Mouse (Mus musculus): ENCODE data around the gene Gtf2a1. TPM values are rescaled to one million over a fixed set of nuclear protein-coding genes. Genes with fewer than 3 reads are reported as not detected.
A peak's percentile ranks its signal among the peaks of the same experiment; 100 is the strongest.
"Not testable (repeated sequence)": the region's sequence is repeated elsewhere in the genome, so short reads cannot be mapped to it uniquely, and the experiment has no call there.

The Gtf2a1 gene
- polyA plus RNA-seq, 1 experiment from 2014 or later = 28.1 TPM

DNA sequence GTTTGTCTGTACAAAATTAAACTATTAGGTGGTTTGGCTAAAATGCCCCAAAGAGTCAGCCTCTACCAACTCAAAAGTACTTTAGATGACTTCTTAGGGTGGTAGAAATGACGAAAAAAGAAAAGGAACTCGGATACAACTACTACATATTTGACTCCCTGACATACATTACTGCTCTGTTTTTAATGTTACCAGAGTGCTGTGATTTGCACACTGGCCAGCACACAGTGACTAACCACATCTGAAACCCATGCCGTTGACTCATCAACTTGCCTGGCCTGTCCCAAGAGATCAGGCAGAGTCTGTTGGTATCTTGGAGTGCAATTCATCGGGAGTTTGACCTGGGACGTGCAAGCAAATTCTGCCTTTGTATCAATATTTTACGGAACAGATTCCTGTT is 429 bp upstream of the Gtf2a1 start:
- no peak for ATAC-seq (ENCODE audit: extremely low read depth, insufficient number of reproducible peaks, low FRiP score, low TSS enrichment)
- H3K4me1 ChIP-seq = peaks cover 21% of the 10 kb centered on the region
- WGBS = 26% methylated on average over 6 of the region's 6 CpGs

DNA sequence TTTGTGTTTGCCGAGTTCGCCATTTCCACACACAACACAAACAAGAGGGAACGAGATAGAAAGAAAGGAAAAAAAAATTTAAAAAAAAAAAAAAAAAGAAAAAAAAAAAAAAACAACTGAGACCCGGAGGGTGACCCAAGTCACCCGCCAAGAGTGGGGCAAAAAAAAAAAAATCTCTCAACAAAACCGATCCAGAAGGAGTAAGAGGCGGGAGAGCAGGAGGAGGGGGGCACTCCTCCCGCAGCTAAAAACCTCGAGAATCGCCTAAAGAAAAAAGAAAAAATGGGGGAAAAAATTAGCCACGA is 793 bp downstream of the Gtf2a1 start:
- no peaks in the 10 kb centered on the region for H3K9me3 ChIP-seq
- no peak for ATAC-seq (ENCODE audit: extremely low read depth, insufficient number of reproducible peaks, low FRiP score, low TSS enrichment)
- H3K27me3 ChIP-seq (replicated peaks) = no peaks in the 10 kb centered on the region
- peaks cover 21% of the 10 kb centered on the region for H3K4me1 ChIP-seq
- peak overlapping the region; percentile 76 for H3K4me2 ChIP-seq
- H3K4me3 ChIP-seq = peak overlapping the region; percentile 89
- peak overlapping the region; percentile 100 for H3K27ac ChIP-seq (replicated peaks)
- 1% methylated on average over 11 of the region's 11 CpGs for WGBS
- peak overlapping the region; percentile 100 for H3K9ac ChIP-seq
- peaks cover 18% of the 10 kb centered on the region for H3K36me3 ChIP-seq

More for the DNA sequence above, 429 bp upstream of the Gtf2a1 start:
- H3K9me3 ChIP-seq = no peaks in the 10 kb centered on the region
- peak overlapping the region; percentile 82 for H3K4me2 ChIP-seq
- H3K9ac ChIP-seq = peak overlapping the region; percentile 90
- peaks cover 6% of the 10 kb centered on the region for H3K36me3 ChIP-seq
- H3K27me3 ChIP-seq (replicated peaks) = no peaks in the 10 kb centered on the region
- peak overlapping the region; percentile 97 for H3K27ac ChIP-seq (replicated peaks)
- H3K4me3 ChIP-seq = peak overlapping the region; percentile 89

- 0% methylated on average over 42 of the region's 83 CpGs for WGBS
- H3K4me2 ChIP-seq = peak overlapping the region; percentile 76
- H3K9me3 ChIP-seq = no peaks in the 10 kb centered on the region
- H3K4me1 ChIP-seq = peaks cover 26% of the 10 kb centered on the region
- H3K27ac ChIP-seq (replicated peaks) = peak overlapping the region; percentile 100
- 0 out of 2 replicates have a peak, but pooled peaks have one; percentile 6 for ATAC-seq (ENCODE audit: extremely low read depth, insufficient number of reproducible peaks, low FRiP score, low TSS enrichment)
- peak overlapping the region; percentile 100 for H3K9ac ChIP-seq
- H3K4me3 ChIP-seq = peak overlapping the region; percentile 89
- no peaks in the 10 kb centered on the region for H3K27me3 ChIP-seq (replicated peaks)
- peaks cover 24% of the 10 kb centered on the region for H3K36me3 ChIP-seq
Observed at GRCm38 (mm10) chr12:91588670-91589541, 1.4 kb downstream of the Gtf2a1 start.

- Histone ChIP-seq H3K9ac (peak overlapping the region; percentile 100), H3K4me1 (peaks cover 32% of the 10 kb centered on the region), H3K4me2 (peak overlapping the region; percentile 76), H3K4me3 (peak overlapping the region; percentile 89), H3K36me3 (peaks cover 28% of the 10 kb centered on the region), H3K27ac (replicated peaks) (peak overlapping the region; percentile 100), H3K27me3 (replicated peaks) (no peaks in the 10 kb centered on the region), H3K9me3 (no peaks in the 10 kb centered on the region)
- WGBS = under 1% methylated on average over 32 of the region's 32 CpGs
- ATAC-seq (ENCODE audit: extremely low read depth, insufficient number of reproducible peaks, low FRiP score, low TSS enrichment) = peak; percentile 65
Observed at GRCm38 (mm10) chr12:91588176-91588669, 2.1 kb downstream of the Gtf2a1 start.

- Histone ChIP-seq H3K4me3 (peak overlapping the region; percentile 89), H3K4me1 (peaks cover 39% of the 10 kb centered on the region), H3K9me3 (no peaks in the 10 kb centered on the region), H3K27ac (replicated peaks) (peak overlapping the region; percentile 100), H3K27me3 (replicated peaks) (no peaks in the 10 kb centered on the region), H3K9ac (peak overlapping the region; percentile 100), H3K4me2 (peak overlapping the region; percentile 76), H3K36me3 (peaks cover 34% of the 10 kb centered on the region)
- WGBS = 28% methylated on average over 5 of the region's 5 CpGs
- no peak for ATAC-seq (ENCODE audit: extremely low read depth, insufficient number of reproducible peaks, low FRiP score, low TSS enrichment)
Observed at GRCm38 (mm10) chr12:91587491-91588033, 2.7 kb downstream of the Gtf2a1 start.

GRCm38 (mm10) chr12:91587077-91587476 is 3.2 kb downstream of the Gtf2a1 start:
- peak overlapping the region; percentile 76 for H3K4me2 ChIP-seq
- no peaks in the 10 kb centered on the region for H3K9me3 ChIP-seq
- peaks cover 38% of the 10 kb centered on the region for H3K36me3 ChIP-seq
- WGBS = 54% methylated on average over 3 of the region's 3 CpGs
- H3K4me3 ChIP-seq = peak overlapping the region; percentile 89
- H3K27ac ChIP-seq (replicated peaks) = no peak overlapping the region
- H3K4me1 ChIP-seq = peaks cover 42% of the 10 kb centered on the region
- ATAC-seq (ENCODE audit: extremely low read depth, insufficient number of reproducible peaks, low FRiP score, low TSS enrichment) = no peak
- H3K27me3 ChIP-seq (replicated peaks) = no peaks in the 10 kb centered on the region
- peak overlapping the region; percentile 100 for H3K9ac ChIP-seq

DNA sequence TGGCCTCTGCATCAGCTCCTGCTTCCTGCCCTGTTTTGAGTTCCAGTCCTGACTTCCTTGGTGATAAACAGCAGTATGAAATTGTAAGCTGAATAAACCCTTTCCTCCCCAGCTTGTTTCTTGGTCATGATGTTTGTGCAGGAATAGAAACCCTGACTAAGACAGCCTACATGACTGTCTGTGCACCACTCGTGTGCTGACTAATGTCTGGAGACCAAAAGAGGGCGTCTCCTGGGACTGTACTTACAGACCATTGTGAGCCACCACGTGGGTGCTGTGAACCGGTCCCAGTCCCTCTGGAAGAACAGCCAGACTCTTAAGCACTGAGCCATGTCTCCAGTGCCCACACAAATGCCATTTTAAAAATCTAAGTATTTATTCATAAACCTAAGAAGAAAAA is 4.5 kb downstream of the Gtf2a1 start:
- WGBS = 94% methylated on average over 4 of the region's 4 CpGs

GRCm38 (mm10) chr12:91585206-91585605 is 5.1 kb downstream of the Gtf2a1 start:
- ATAC-seq (ENCODE audit: extremely low read depth, insufficient number of reproducible peaks, low FRiP score, low TSS enrichment) = no peak
- peaks cover 45% of the 10 kb centered on the region for H3K4me1 ChIP-seq
- H3K9ac ChIP-seq = no peak overlapping the region
- H3K9me3 ChIP-seq = no peaks in the 10 kb centered on the region
- no peak overlapping the region for H3K4me3 ChIP-seq
- 94% methylated on average over 3 of the region's 3 CpGs for WGBS
- no peak overlapping the region for H3K27ac ChIP-seq (replicated peaks)
- H3K27me3 ChIP-seq (replicated peaks) = no peaks in the 10 kb centered on the region
- H3K36me3 ChIP-seq = peaks cover 51% of the 10 kb centered on the region
- no peak overlapping the region for H3K4me2 ChIP-seq

More for the DNA sequence above, 4.5 kb downstream of the Gtf2a1 start:
- H3K36me3 ChIP-seq = peaks cover 48% of the 10 kb centered on the region
- H3K27ac ChIP-seq (replicated peaks); H3K4me3 ChIP-seq; ATAC-seq (ENCODE audit: extremely low read depth, insufficient number of reproducible peaks, low FRiP score, low TSS enrichment); H3K9me3 ChIP-seq; H3K9ac ChIP-seq; H3K4me2 ChIP-seq; H3K27me3 ChIP-seq (replicated peaks): not testable (repeated sequence)
- peaks cover 47% of the 10 kb centered on the region for H3K4me1 ChIP-seq

GRCm38 (mm10) chr12:91583409-91583808 is 6.9 kb downstream of the Gtf2a1 start:
- H3K27me3 ChIP-seq (replicated peaks) = no peaks in the 10 kb centered on the region
- H3K9ac ChIP-seq = no peak overlapping the region
- WGBS = 50% methylated on average over 6 of the region's 6 CpGs
- peak overlapping the region; percentile 35 for H3K4me2 ChIP-seq
- no peak overlapping the region for H3K27ac ChIP-seq (replicated peaks)
- H3K4me1 ChIP-seq = peaks cover 45% of the 10 kb centered on the region
- no peaks in the 10 kb centered on the region for H3K9me3 ChIP-seq
- H3K4me3 ChIP-seq = no peak overlapping the region
- ATAC-seq (ENCODE audit: extremely low read depth, insufficient number of reproducible peaks, low FRiP score, low TSS enrichment) = no peak
- peaks cover 64% of the 10 kb centered on the region for H3K36me3 ChIP-seq

DNA sequence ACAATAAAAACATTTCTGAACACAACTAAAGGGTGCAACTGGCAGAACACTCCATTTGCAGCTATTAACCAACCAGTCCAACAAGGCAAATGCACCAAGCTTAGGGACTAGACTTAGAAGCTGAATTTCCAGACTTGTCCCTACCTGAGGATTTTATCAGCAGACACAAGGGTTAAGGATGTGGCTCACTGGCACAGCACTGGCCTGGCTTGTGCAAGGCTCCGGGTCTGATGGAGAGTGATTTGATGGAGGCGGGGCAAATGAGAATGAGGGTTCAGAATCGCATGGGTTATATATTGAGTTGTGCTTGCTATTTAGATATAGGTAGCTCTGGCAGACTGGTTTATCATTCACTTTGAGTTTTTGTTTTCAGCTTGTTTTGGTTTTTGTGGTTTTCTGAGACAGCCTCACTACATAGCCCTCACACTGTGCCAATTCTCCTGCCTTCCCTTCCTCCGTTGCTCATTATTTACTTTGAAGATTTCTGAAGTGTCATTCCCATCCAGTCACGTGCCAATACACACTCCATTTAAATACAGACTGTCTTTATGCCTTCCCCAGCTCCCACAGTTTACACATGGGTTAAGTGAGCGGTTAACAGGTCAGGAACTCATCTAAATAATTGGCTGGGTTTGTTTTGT is 7.8 kb downstream of the Gtf2a1 start:
- Histone ChIP-seq H3K9ac (no peak overlapping the region), H3K27ac (replicated peaks) (no peak overlapping the region)
- 71% methylated on average over 6 of the region's 6 CpGs for WGBS

More for the DNA sequence above, 7.8 kb downstream of the Gtf2a1 start:
- Histone ChIP-seq H3K4me2 (no peak overlapping the region), H3K9me3 (no peaks in the 10 kb centered on the region), H3K4me1 (peaks cover 42% of the 10 kb centered on the region), H3K4me3 (no peak overlapping the region), H3K27me3 (replicated peaks) (no peaks in the 10 kb centered on the region), H3K36me3 (peaks cover 71% of the 10 kb centered on the region)
- ATAC-seq (ENCODE audit: extremely low read depth, insufficient number of reproducible peaks, low FRiP score, low TSS enrichment) = no peak
